Mouse (Mus musculus) heart, adult 2 months (tissue): ENCODE measurements around the gene Rad23b.

ENCODE experiments used
- CTCF ChIP-seq: fragments of 200-600 bp; IDR thresholded peaks from 2 replicates; pipeline ENCODE4 v1.8.1; 2022; ENCODE audit warnings: antibody characterized with exemption, mild to moderate bottlenecking, moderate library complexity
- EP300 ChIP-seq: fragments of 200-500 bp; IDR thresholded peaks from 2 replicates; pipeline ENCODE4 v1.6.1; 2011; ENCODE audit warnings: low read depth, low read length, control low read depth; ENCODE audit not compliant: insufficient read depth

DNA sequence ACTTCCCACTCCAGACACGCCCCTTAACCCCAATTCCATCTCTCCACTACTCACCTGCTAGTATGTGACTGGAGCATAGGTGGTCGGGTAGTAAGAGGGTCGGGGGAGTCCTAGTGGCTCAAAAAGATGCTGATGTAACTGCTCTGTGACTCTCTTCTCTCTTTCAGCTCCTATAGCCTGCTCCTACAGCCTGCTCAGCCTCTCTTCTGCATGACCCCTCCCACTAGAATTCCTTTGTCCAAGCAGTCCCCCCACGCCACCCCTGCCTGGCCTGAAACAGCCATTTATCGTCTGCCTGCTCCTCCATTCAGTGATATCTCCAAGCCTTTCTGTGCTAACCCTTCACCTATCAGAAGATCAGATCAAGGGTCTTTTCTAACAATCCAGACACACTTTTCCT, 45.7 kb upstream of the Rad23b start:
- TF ChIP-seq CTCF (no peak), EP300 (no peak)
